Mouse (Mus musculus): ENCODE results near the gene Spata17. TPM values are rescaled to one million over a fixed set of nuclear protein-coding genes. Genes with fewer than 3 reads are reported as not detected.

The Spata17 gene
- polyA plus RNA-seq, 1 experiment, result not detected

GRCm38 (mm10) chr1:187053862-187054261 lies 161.4 kb downstream of the Spata17 start:
- no peak for TF ChIP-seq GATA1 (IDR thresholded peaks at IDR 0.05; ENCODE audit: low read length)

GRCm38 (mm10) chr1:187052532-187052931 lies 162.7 kb downstream of the Spata17 start:
- TF ChIP-seq GATA1 (IDR thresholded peaks at IDR 0.05; ENCODE audit: low read length), result no peak

GRCm38 (mm10) chr1:187051296-187051695 lies 164.0 kb downstream of the Spata17 start:
- TF ChIP-seq GATA1 (IDR thresholded peaks at IDR 0.05; ENCODE audit: low read length), result no peak

- no peak for TF ChIP-seq GATA1 (IDR thresholded peaks at IDR 0.05; ENCODE audit: low read length)
These were observed 166.5 kb downstream of the Spata17 start for GRCm38 (mm10) chr1:187048681-187049288.

GRCm38 (mm10) chr1:187044726-187045125 lies 170.5 kb downstream of the Spata17 start:
- no peak for TF ChIP-seq GATA1 (IDR thresholded peaks at IDR 0.05; ENCODE audit: low read length)

GRCm38 (mm10) chr1:187039801-187040200 lies 175.5 kb downstream of the Spata17 start:
- no peak for TF ChIP-seq GATA1 (IDR thresholded peaks at IDR 0.05; ENCODE audit: low read length)

GRCm38 (mm10) chr1:187035785-187036184 lies 179.5 kb downstream of the Spata17 start:
- no peak for TF ChIP-seq GATA1 (IDR thresholded peaks at IDR 0.05; ENCODE audit: low read length)

- TF ChIP-seq GATA1 (IDR thresholded peaks at IDR 0.05; ENCODE audit: low read length), result no peak
These were observed 183.5 kb downstream of the Spata17 start for GRCm38 (mm10) chr1:187031796-187032195.

GRCm38 (mm10) chr1:187028841-187029240 lies 186.4 kb downstream of the Spata17 start:
- no peak for TF ChIP-seq GATA1 (IDR thresholded peaks at IDR 0.05; ENCODE audit: low read length)

- no peak for TF ChIP-seq GATA1 (IDR thresholded peaks at IDR 0.05; ENCODE audit: low read length)
These were observed 195.3 kb downstream of the Spata17 start for GRCm38 (mm10) chr1:187020011-187020410.

GRCm38 (mm10) chr1:187016116-187016515 lies 199.1 kb downstream of the Spata17 start:
- no peak for TF ChIP-seq GATA1 (IDR thresholded peaks at IDR 0.05; ENCODE audit: low read length)

- TF ChIP-seq GATA1 (IDR thresholded peaks at IDR 0.05; ENCODE audit: low read length), result no peak
These were observed 199.6 kb downstream of the Spata17 start for GRCm38 (mm10) chr1:187015673-187016072.

- TF ChIP-seq GATA1 (IDR thresholded peaks at IDR 0.05; ENCODE audit: low read length), result no peak
These were observed 201.1 kb downstream of the Spata17 start for GRCm38 (mm10) chr1:187014141-187014540.

GRCm38 (mm10) chr1:187011601-187012000 lies 203.7 kb downstream of the Spata17 start:
- no peak for TF ChIP-seq GATA1 (IDR thresholded peaks at IDR 0.05; ENCODE audit: low read length)

GRCm38 (mm10) chr1:187010071-187010470 lies 205.2 kb downstream of the Spata17 start:
- no peak for TF ChIP-seq GATA1 (IDR thresholded peaks at IDR 0.05; ENCODE audit: low read length)

GRCm38 (mm10) chr1:187008236-187008635 lies 207.0 kb downstream of the Spata17 start:
- no peak for TF ChIP-seq GATA1 (IDR thresholded peaks at IDR 0.05; ENCODE audit: low read length)

- TF ChIP-seq GATA1 (IDR thresholded peaks at IDR 0.05; ENCODE audit: low read length), result no peak
These were observed 208.9 kb downstream of the Spata17 start for GRCm38 (mm10) chr1:187006227-187006925.
